Mouse (Mus musculus): Measurements from ENCODE around the gene Nt5c2.

DNA sequence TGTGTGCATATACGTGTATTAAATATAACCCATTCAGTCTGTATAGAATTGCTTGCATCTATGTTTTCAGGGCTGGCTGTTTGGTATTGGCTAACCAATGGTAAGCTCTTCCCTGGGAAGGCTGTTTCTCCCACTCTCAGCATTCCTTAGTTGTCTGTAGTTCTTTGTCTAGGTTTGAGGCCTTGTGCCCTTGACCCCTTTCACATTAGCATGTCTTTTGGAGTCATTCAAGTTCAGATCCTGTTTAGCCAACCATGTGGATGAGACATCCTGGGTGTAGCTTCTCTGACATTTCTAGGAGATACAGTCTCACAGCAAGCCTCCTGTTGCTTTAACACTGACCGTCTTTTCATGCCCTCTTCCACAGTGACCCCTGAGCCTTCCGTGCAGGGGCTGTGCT is 178.9 kb downstream of the Nt5c2 start:
- TF ChIP-seq POLR2AphosphoS5 (IDR thresholded peaks at IDR 0.05; ENCODE audit: insufficient replicate concordance, low read depth, low read length) = no peak
- TF ChIP-seq CTCF (IDR thresholded peaks at IDR 0.05; ENCODE audit: low read depth, low read length) = no peak
- no peak for TF ChIP-seq GATA2 (IDR thresholded peaks at IDR 0.05; ENCODE audit: borderline replicate concordance, low read depth, low read length)
- no peak for TF ChIP-seq GATA1 (IDR thresholded peaks at IDR 0.05; ENCODE audit: borderline replicate concordance, low read length)
- no peak for TF ChIP-seq TAL1 (conservative IDR thresholded peaks at IDR 0.05; ENCODE audit: low read depth, low read length)
